Comparison of ENCODE assay signal across 11 mouse cellular contexts in the genomic region with DNA sequence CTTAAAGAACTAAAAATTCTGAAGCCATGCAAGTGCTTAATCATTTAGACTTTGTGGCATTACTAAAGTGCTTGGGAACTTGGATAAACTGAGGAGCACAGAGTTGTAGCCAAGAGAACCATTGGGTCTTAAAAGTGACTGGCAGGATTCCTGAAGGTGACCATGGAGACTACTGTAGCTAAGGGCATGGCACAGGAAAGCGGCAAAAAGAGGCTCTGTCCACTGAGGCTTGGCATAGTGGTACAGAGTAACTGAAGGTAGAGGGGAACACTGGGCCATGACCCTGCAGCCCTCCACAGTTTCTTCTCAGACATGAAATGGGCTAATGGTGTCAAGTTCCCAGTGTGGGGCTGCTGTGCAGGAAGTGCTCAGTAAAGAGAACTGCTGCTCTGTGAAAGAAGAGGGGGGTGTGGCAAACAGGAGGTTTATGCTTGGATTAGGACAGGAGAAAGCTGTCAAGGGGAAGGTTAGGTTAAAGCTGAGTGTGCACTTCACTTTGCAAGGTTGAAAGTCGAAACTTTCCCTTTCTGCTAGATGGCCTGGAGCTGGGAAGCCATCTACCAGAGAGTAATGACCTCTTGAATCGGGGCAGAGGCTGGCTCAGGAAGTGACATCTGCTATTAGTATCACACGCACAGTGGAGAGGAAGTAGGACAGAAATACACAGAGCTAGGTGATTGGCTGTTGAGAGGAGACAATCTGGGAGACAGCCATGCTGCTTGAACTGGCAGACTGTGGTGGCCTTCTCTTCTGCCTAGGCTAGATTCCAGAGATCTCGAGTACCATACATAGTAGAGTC. TPM values are rescaled to one million over a fixed set of nuclear protein-coding genes. Genes with fewer than 3 reads are reported as not detected.
DNase-seq lines count a peak whose midpoint lies in the region; ATAC-seq and TF ChIP-seq lines count a peak whose summit lies in the region.
"Had no signal": no experiment of that assay in that cellular context is flagged by ENCODE, and none has a peak within 500 bp of the region (broad histone marks: within the 10 kb centered on the region; RNA-seq: fewer than 3 reads in every experiment).

No protein-coding gene starts in this region.

- 51% methylated on average over 5 of the region's 5 CpGs for WGBS in lung, embryonic 14.5 days
- 37% methylated on average over 5 of the region's 5 CpGs for WGBS in bone marrow, adult 2 months
- 47% methylated on average over 5 of the region's 5 CpGs for WGBS in kidney, embryonic 14.5 days

- peaks cover 8% of the 10 kb centered on the region for H3K36me3 ChIP-seq in lung, embryonic 14.5 days (ENCODE audit: insufficient read depth)
- H3K36me3 ChIP-seq in kidney, embryonic 14.5 days (ENCODE audit: control insufficient read depth, insufficient read depth, low read length): peaks cover 8% of the 10 kb centered on the region; the same call in 1 of the 2 replicates
- no peaks in the 10 kb centered on the region; the same call in 1 of the 2 replicates for H3K36me3 ChIP-seq in splenic B cell, adult 2 months (ENCODE audit: control insufficient read depth, insufficient read depth, low read length, poor library complexity, severe bottlenecking)

- H3K9me3 ChIP-seq in lung, embryonic 14.5 days (ENCODE audit: low read depth, low read length): no peaks in the 10 kb centered on the region
- H3K9me3 ChIP-seq in kidney, embryonic 14.5 days (ENCODE audit: control insufficient read depth, low read length): no peaks in the 10 kb centered on the region
- H3K9me3 ChIP-seq: limb, embryonic 13.5 days had no signal

- no peaks in the 10 kb centered on the region for H3K4me1 ChIP-seq in lung, embryonic 14.5 days (ENCODE audit: insufficient read depth)
- peaks cover 5% of the 10 kb centered on the region; the same call in 1 of the 2 replicates for H3K4me1 ChIP-seq in bone marrow, adult 2 months (ENCODE audit: control insufficient read depth, insufficient read depth, low read length)
- peaks cover 3% of the 10 kb centered on the region; the same call in 1 of the 2 replicates for H3K4me1 ChIP-seq in kidney, embryonic 14.5 days (ENCODE audit: control insufficient read depth, insufficient read depth, low read length)

- peak; percentile 18 for DNase-seq in lung, embryonic 14.5 days
- DNase-seq in lung, postnatal 4 days: no peak
- DNase-seq in splenic B cell, adult 2 months (ENCODE audit: low read depth, low spot score): peak; percentile 69
- no peak for DNase-seq in frontal cortex, postnatal 14 days (ENCODE audit: low spot score in 2 of 2)
- no peak for DNase-seq in layer of hippocampus, postnatal 25 days (ENCODE audit: extremely low spot score in 1 of 2, low spot score in 1 of 2)
- no peak for DNase-seq in gastrocnemius, postnatal 14 days
- DNase-seq: adrenal gland, postnatal 25 days had no signal

- intact Hi-C loops in gastrocnemius, postnatal 14 days (cut with DNase I; ENCODE audit: low total_unique reads): no loop called here

- no peak for TF ChIP-seq CTCF in lung, embryonic 14.5 days (IDR thresholded peaks at IDR 0.05; ENCODE audit: low read depth)
- no peak for TF ChIP-seq CTCF in bone marrow, adult 2 months (IDR thresholded peaks at IDR 0.05; ENCODE audit: control insufficient read depth, insufficient read depth, low read length)

- no peak overlapping the region for H3K9ac ChIP-seq in lung, embryonic 14.5 days
- H3K9ac ChIP-seq in kidney, embryonic 14.5 days (ENCODE audit: low read depth, low read length): no peak overlapping the region
- H3K9ac ChIP-seq: limb, embryonic 13.5 days had no signal

- no peak overlapping the region for H3K27ac ChIP-seq in lung, embryonic 14.5 days (ENCODE audit: low read depth)
- H3K27ac ChIP-seq in bone marrow, adult 2 months (ENCODE audit: control insufficient read depth, insufficient read depth, low read depth, low read length, poor library complexity): peak overlapping the region; percentile 50
- H3K27ac ChIP-seq in kidney, embryonic 14.5 days (ENCODE audit: low read depth, low read length): peak overlapping the region; percentile 20; the same call in 1 of the 2 replicates
- H3K27ac ChIP-seq: limb, embryonic 13.5 days had no signal

- H3K4me3 ChIP-seq in lung, embryonic 14.5 days (ENCODE audit: low read depth, low read length): no peak overlapping the region
- H3K4me3 ChIP-seq in bone marrow, adult 2 months (replicated peaks; ENCODE audit: control insufficient read depth, low read depth, low read length): no peak overlapping the region
- H3K4me3 ChIP-seq in kidney, embryonic 14.5 days (ENCODE audit: low read length): no peak overlapping the region
- H3K4me3 ChIP-seq: limb, embryonic 13.5 days had no signal

- H3K27me3 ChIP-seq in lung, embryonic 14.5 days (ENCODE audit: insufficient read depth, low read length): no peaks in the 10 kb centered on the region
- no peaks in the 10 kb centered on the region for H3K27me3 ChIP-seq in kidney, embryonic 14.5 days (ENCODE audit: control insufficient read depth, insufficient read depth, low read length)
- no peaks in the 10 kb centered on the region for H3K27me3 ChIP-seq in splenic B cell, adult 2 months (ENCODE audit: control insufficient read depth, insufficient read depth, low read length, poor library complexity, severe bottlenecking)
- H3K27me3 ChIP-seq: limb, embryonic 13.5 days had no signal

- H3K4me2 ChIP-seq in lung, embryonic 14.5 days: no peak overlapping the region
- no peak overlapping the region for H3K4me2 ChIP-seq in kidney, embryonic 14.5 days (replicated peaks; ENCODE audit: low read depth, low read length)
- H3K4me2 ChIP-seq: limb, embryonic 13.5 days had no signal

- peak; percentile 38; the same call in 1 of the 2 replicates for ATAC-seq in lung, embryonic 14.5 days (ENCODE audit: insufficient read depth)
- ATAC-seq in kidney, embryonic 14.5 days (ENCODE audit: low FRiP score, low TSS enrichment): peak; percentile 46; the same call in 1 of the 2 replicates
- ATAC-seq: forebrain, embryonic 16.5 days had no signal

- no peak for TF ChIP-seq POLR2A in bone marrow, adult 2 months (IDR thresholded peaks at IDR 0.05; ENCODE audit: borderline replicate concordance, control insufficient read depth, low read depth, low read length)

RNA-seq across cellular contexts. Expression of a gene that starts 38.1 kb away (rescaled TPM):
- 23.3 and 25.4 TPM in 2 replicates for polyA plus RNA-seq in lung, embryonic 14.5 days (2014; fragmentation: Nextera tagmentation; extraction: Ambion mirVana)
- 7.8 and 16.6 TPM in 2 replicates for polyA plus RNA-seq in bone marrow, adult 2 months (2011; ENCODE audit: insufficient read depth, insufficient read length, low replicate concordance, missing spikeins)
- polyA plus RNA-seq in kidney, embryonic 14.5 days (2014; fragmentation: Nextera tagmentation; extraction: Ambion mirVana): 17.8 and 24.5 TPM in 2 replicates
- 10 to 100 TPM; 38.8 to 41.6 TPM for total RNA-seq in layer of hippocampus, postnatal 25 days (2021)
- total RNA-seq in gastrocnemius, postnatal 14 days (2021): 10 to 100 TPM; 19.1 to 20.3 TPM

Comparison
In these comparisons a context has a peak if more than half of its experiments do, and no peak if none do; other contexts are left out.
1. DNase-seq: peak in lung, embryonic 14.5 days (single experiment) and splenic B cell, adult 2 months (single experiment); none in lung, postnatal 4 days (0 of 2), frontal cortex, postnatal 14 days (0 of 2), layer of hippocampus, postnatal 25 days (0 of 2) and gastrocnemius, postnatal 14 days (single experiment).